Mouse (Mus musculus): ENCODE measurements around the gene Akr7a5. TPM values are rescaled to one million over a fixed set of nuclear protein-coding genes. Genes with fewer than 3 reads are reported as not detected.

The Akr7a5 gene
- polyA plus RNA-seq, 1 experiment from 2014 or later, result 137 TPM

- no peak overlapping the region for H3K4me3 ChIP-seq (ENCODE audit: low read depth, low read length)
- no peaks in the 10 kb centered on the region for H3K4me1 ChIP-seq (ENCODE audit: control insufficient read depth, insufficient read depth, low read length)
- H3K4me2 ChIP-seq (ENCODE audit: low read depth, low read length), result no peak overlapping the region
- no peaks in the 10 kb centered on the region; the same call in 1 of the 2 replicates for H3K36me3 ChIP-seq (replicated peaks; ENCODE audit: control insufficient read depth, insufficient read depth, low read depth, low read length)
- H3K9me3 ChIP-seq (replicated peaks; ENCODE audit: control insufficient read depth, low read length), result no peaks in the 10 kb centered on the region
- H3K27ac ChIP-seq (replicated peaks; ENCODE audit: low read depth, low read length), result no peak overlapping the region
- H3K9ac ChIP-seq (replicated peaks; ENCODE audit: low read length), result no peak overlapping the region
- DNase-seq (ENCODE audit: low spot score) (no peak), ATAC-seq (replicated peaks; ENCODE audit: insufficient number of reproducible peaks, low FRiP score, low TSS enrichment, low read depth) (no peak)
- H3K27me3 ChIP-seq (ENCODE audit: control insufficient read depth, insufficient read depth, low read length), result no peaks in the 10 kb centered on the region
- 63% methylated on average over 5 of the region's 5 CpGs for WGBS
Observed at GRCm38 (mm10) chr4:139302241-139302640, 8.3 kb upstream of the Akr7a5 start.

GRCm38 (mm10) chr4:139305521-139305920 lies 5.0 kb upstream of the Akr7a5 start:
- 0 out of 2 replicates have a peak, but pooled peaks cover 2% of the 10 kb centered on the region for H3K27me3 ChIP-seq (ENCODE audit: control insufficient read depth, insufficient read depth, low read length)
- H3K4me3 ChIP-seq (ENCODE audit: low read depth, low read length), result no peak overlapping the region
- WGBS, result 93% methylated on average over 3 of the region's 3 CpGs
- no peak overlapping the region for H3K27ac ChIP-seq (replicated peaks; ENCODE audit: low read depth, low read length)
- ATAC-seq (replicated peaks; ENCODE audit: insufficient number of reproducible peaks, low FRiP score, low TSS enrichment, low read depth) (no peak), DNase-seq (ENCODE audit: low spot score) (no peak)
- H3K9me3 ChIP-seq (replicated peaks; ENCODE audit: control insufficient read depth, low read length), result no peaks in the 10 kb centered on the region
- H3K9ac ChIP-seq (replicated peaks; ENCODE audit: low read length), result no peak overlapping the region
- no peaks in the 10 kb centered on the region for H3K36me3 ChIP-seq (replicated peaks; ENCODE audit: control insufficient read depth, insufficient read depth, low read depth, low read length)
- H3K4me2 ChIP-seq (ENCODE audit: low read depth, low read length), result no peak overlapping the region
- H3K4me1 ChIP-seq (ENCODE audit: control insufficient read depth, insufficient read depth, low read length), result no peaks in the 10 kb centered on the region

- Histone ChIP-seq H3K4me3 (ENCODE audit: low read depth, low read length) (no peak overlapping the region), H3K27ac (replicated peaks; ENCODE audit: low read depth, low read length) (no peak overlapping the region), H3K4me1 (ENCODE audit: control insufficient read depth, insufficient read depth, low read length) (no peaks in the 10 kb centered on the region), H3K36me3 (replicated peaks; ENCODE audit: control insufficient read depth, insufficient read depth, low read depth, low read length) (no peaks in the 10 kb centered on the region), H3K9me3 (replicated peaks; ENCODE audit: control insufficient read depth, low read length) (no peaks in the 10 kb centered on the region), H3K27me3 (ENCODE audit: control insufficient read depth, insufficient read depth, low read length) (0 out of 2 replicates have a peak, but pooled peaks cover 2% of the 10 kb centered on the region), H3K4me2 (ENCODE audit: low read depth, low read length) (no peak overlapping the region), H3K9ac (replicated peaks; ENCODE audit: low read length) (no peak overlapping the region; the same call in 1 of the 2 replicates)
- WGBS, result 90% methylated on average over 5 of the region's 5 CpGs
- DNase-seq (ENCODE audit: low spot score), result no peak
- no peak for ATAC-seq (replicated peaks; ENCODE audit: insufficient number of reproducible peaks, low FRiP score, low TSS enrichment, low read depth)
Observed at GRCm38 (mm10) chr4:139307916-139308315, 2.6 kb upstream of the Akr7a5 start.

DNA sequence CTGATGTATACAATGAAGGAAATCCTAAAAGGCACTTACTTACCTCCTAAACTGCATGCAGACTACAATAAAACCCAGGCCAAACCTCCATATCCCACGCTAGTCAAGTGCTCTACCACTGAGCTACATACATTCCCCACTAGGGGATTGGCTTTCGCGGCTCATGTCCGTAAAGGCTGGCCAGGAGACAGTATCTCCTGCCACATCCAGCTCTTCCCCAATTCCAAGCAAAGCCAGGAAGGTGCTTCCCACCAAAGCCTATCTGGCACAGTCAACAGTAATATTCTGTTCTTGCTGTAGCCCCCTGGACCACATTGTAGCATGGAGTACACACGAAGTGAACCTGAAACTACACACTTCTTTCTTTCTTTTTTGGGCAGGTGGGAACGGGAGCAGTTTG lies 893 bp upstream of the Akr7a5 start:
- 0 out of 2 replicates have a peak, but pooled peaks cover 2% of the 10 kb centered on the region for H3K27me3 ChIP-seq (ENCODE audit: control insufficient read depth, insufficient read depth, low read length)

DNA sequence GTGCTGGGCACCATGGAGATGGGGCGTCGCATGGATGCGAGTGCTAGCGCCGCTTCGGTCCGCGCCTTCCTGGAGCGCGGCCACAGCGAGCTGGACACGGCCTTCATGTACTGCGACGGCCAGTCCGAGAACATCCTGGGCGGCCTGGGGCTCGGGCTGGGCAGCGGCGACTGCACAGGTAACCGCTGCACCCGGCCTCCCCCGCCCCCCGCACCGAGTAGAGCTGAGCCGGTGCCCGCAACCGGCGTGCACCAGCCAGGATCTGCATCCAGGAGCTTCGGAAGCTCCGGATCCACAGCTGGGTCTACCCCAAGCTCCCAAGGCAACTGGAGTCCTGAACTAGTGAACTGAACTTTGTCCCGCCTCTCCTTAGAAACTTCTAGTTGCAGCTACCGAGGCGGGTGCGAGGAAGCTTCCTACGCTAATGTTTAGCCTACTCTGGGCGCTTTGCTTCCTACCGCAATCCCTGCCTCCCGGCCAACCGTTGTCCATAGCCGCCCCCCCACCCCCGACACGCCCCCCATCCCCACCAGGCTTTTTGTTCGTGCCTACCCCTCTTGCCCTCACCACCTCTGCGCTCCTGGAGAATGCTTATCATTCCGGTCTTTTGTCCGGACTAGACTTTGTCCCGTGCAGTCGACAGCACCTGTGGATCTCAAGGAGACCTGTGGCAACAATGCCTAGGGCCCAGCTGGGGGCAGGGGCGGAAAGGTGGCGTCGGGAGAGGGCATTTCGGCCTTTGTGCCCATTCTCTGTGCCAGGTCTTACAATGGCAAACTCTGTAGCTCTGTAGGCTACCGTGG lies 556 bp downstream of the Akr7a5 start:
- DNase-seq (ENCODE audit: low spot score) (peak; percentile 48), ATAC-seq (replicated peaks; ENCODE audit: insufficient number of reproducible peaks, low FRiP score, low TSS enrichment, low read depth) (peak; percentile 70)
- Histone ChIP-seq H3K4me2 (ENCODE audit: low read depth, low read length) (peak overlapping the region; percentile 95), H3K36me3 (replicated peaks; ENCODE audit: control insufficient read depth, insufficient read depth, low read depth, low read length) (peaks cover 3% of the 10 kb centered on the region; the same call in 1 of the 2 replicates), H3K4me3 (ENCODE audit: low read depth, low read length) (peak overlapping the region; percentile 98), H3K9me3 (replicated peaks; ENCODE audit: control insufficient read depth, low read length) (no peaks in the 10 kb centered on the region), H3K4me1 (ENCODE audit: control insufficient read depth, insufficient read depth, low read length) (no peaks in the 10 kb centered on the region), H3K9ac (replicated peaks; ENCODE audit: low read length) (peak overlapping the region; percentile 94), H3K27me3 (ENCODE audit: control insufficient read depth, insufficient read depth, low read length) (0 out of 2 replicates have a peak, but pooled peaks cover 2% of the 10 kb centered on the region), H3K27ac (replicated peaks; ENCODE audit: low read depth, low read length) (peak overlapping the region; percentile 59)
- under 1% methylated on average over 53 of the region's 53 CpGs for WGBS

More for the DNA sequence above, 893 bp upstream of the Akr7a5 start:
- 19% methylated on average over 6 of the region's 6 CpGs for WGBS
- no peak for DNase-seq (ENCODE audit: low spot score)
- Histone ChIP-seq H3K4me2 (ENCODE audit: low read depth, low read length) (peak overlapping the region; percentile 95), H3K9ac (replicated peaks; ENCODE audit: low read length) (peak overlapping the region; percentile 94), H3K4me1 (ENCODE audit: control insufficient read depth, insufficient read depth, low read length) (no peaks in the 10 kb centered on the region), H3K36me3 (replicated peaks; ENCODE audit: control insufficient read depth, insufficient read depth, low read depth, low read length) (no peaks in the 10 kb centered on the region), H3K9me3 (replicated peaks; ENCODE audit: control insufficient read depth, low read length) (no peaks in the 10 kb centered on the region), H3K4me3 (ENCODE audit: low read depth, low read length) (peak overlapping the region; percentile 98), H3K27ac (replicated peaks; ENCODE audit: low read depth, low read length) (no peak overlapping the region)
- no peak for ATAC-seq (replicated peaks; ENCODE audit: insufficient number of reproducible peaks, low FRiP score, low TSS enrichment, low read depth)

DNA sequence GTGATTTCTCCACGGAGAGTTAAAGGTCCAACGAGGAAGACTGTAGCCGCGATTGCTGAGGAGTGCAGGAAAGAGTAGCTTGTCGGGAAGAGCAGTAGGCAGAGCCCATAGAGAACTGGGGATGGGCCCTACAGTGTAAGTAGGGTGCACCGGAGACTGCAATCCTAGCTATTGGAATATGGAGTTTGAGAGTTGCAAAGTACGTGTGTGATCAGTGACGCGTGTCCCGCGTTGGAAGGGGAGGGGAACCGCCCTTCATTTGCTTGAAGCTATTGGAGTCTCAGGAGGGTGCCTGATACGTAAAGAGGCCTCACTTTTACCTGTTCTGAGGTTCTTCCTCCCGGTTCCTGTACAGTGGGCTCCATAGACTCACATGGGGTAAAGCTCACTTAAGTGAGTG lies 1.2 kb downstream of the Akr7a5 start:
- Histone ChIP-seq H3K9me3 (replicated peaks; ENCODE audit: control insufficient read depth, low read length) (no peaks in the 10 kb centered on the region), H3K4me3 (ENCODE audit: low read depth, low read length) (peak overlapping the region; percentile 98), H3K27ac (replicated peaks; ENCODE audit: low read depth, low read length) (no peak overlapping the region), H3K27me3 (ENCODE audit: control insufficient read depth, insufficient read depth, low read length) (0 out of 2 replicates have a peak, but pooled peaks cover 2% of the 10 kb centered on the region), H3K9ac (replicated peaks; ENCODE audit: low read length) (peak overlapping the region; percentile 94), H3K4me2 (ENCODE audit: low read depth, low read length) (peak overlapping the region; percentile 95), H3K36me3 (replicated peaks; ENCODE audit: control insufficient read depth, insufficient read depth, low read depth, low read length) (peaks cover 3% of the 10 kb centered on the region; the same call in 1 of the 2 replicates), H3K4me1 (ENCODE audit: control insufficient read depth, insufficient read depth, low read length) (no peaks in the 10 kb centered on the region)
- DNase-seq (ENCODE audit: low spot score) (peak; percentile 14), ATAC-seq (replicated peaks; ENCODE audit: insufficient number of reproducible peaks, low FRiP score, low TSS enrichment, low read depth) (no peak)
- 28% methylated on average over 14 of the region's 14 CpGs for WGBS

- DNase-seq (ENCODE audit: low spot score), result peak; percentile 60
Observed at GRCm38 (mm10) chr4:139312632-139313031, 2.1 kb downstream of the Akr7a5 start.

GRCm38 (mm10) chr4:139318449-139318848 lies 7.9 kb downstream of the Akr7a5 start:
- Histone ChIP-seq H3K27ac (replicated peaks; ENCODE audit: low read depth, low read length) (no peak overlapping the region), H3K27me3 (ENCODE audit: control insufficient read depth, insufficient read depth, low read length) (no peaks in the 10 kb centered on the region), H3K36me3 (replicated peaks; ENCODE audit: control insufficient read depth, insufficient read depth, low read depth, low read length) (peaks cover 5% of the 10 kb centered on the region), H3K4me1 (ENCODE audit: control insufficient read depth, insufficient read depth, low read length) (no peaks in the 10 kb centered on the region), H3K9me3 (replicated peaks; ENCODE audit: control insufficient read depth, low read length) (no peaks in the 10 kb centered on the region), H3K9ac (replicated peaks; ENCODE audit: low read length) (no peak overlapping the region), H3K4me2 (ENCODE audit: low read depth, low read length) (no peak overlapping the region), H3K4me3 (ENCODE audit: low read depth, low read length) (no peak overlapping the region)
- WGBS, result 88% methylated on average over 11 of the region's 11 CpGs
- ATAC-seq (replicated peaks; ENCODE audit: insufficient number of reproducible peaks, low FRiP score, low TSS enrichment, low read depth) (no peak), DNase-seq (ENCODE audit: low spot score) (no peak)

More at GRCm38 (mm10) chr4:139312632-139313031, 2.1 kb downstream of the Akr7a5 start:
- H3K4me3 ChIP-seq (ENCODE audit: low read depth, low read length), result no peak overlapping the region
- no peak overlapping the region for H3K9ac ChIP-seq (replicated peaks; ENCODE audit: low read length)
- WGBS, result 54% methylated on average over 4 of the region's 4 CpGs
- peaks cover 3% of the 10 kb centered on the region; the same call in 1 of the 2 replicates for H3K36me3 ChIP-seq (replicated peaks; ENCODE audit: control insufficient read depth, insufficient read depth, low read depth, low read length)
- H3K4me1 ChIP-seq (ENCODE audit: control insufficient read depth, insufficient read depth, low read length), result no peaks in the 10 kb centered on the region
- 0 out of 2 replicates have a peak, but pooled peaks cover 2% of the 10 kb centered on the region for H3K27me3 ChIP-seq (ENCODE audit: control insufficient read depth, insufficient read depth, low read length)
- no peak overlapping the region for H3K4me2 ChIP-seq (ENCODE audit: low read depth, low read length)
- H3K27ac ChIP-seq (replicated peaks; ENCODE audit: low read depth, low read length), result no peak overlapping the region
- ATAC-seq (replicated peaks; ENCODE audit: insufficient number of reproducible peaks, low FRiP score, low TSS enrichment, low read depth), result no peak
- H3K9me3 ChIP-seq (replicated peaks; ENCODE audit: control insufficient read depth, low read length), result no peaks in the 10 kb centered on the region

Data from embryonic facial prominence, embryonic 11.5 days (tissue).